Comparison of ENCODE assay signal across 18 mouse cellular contexts in the genomic region with DNA sequence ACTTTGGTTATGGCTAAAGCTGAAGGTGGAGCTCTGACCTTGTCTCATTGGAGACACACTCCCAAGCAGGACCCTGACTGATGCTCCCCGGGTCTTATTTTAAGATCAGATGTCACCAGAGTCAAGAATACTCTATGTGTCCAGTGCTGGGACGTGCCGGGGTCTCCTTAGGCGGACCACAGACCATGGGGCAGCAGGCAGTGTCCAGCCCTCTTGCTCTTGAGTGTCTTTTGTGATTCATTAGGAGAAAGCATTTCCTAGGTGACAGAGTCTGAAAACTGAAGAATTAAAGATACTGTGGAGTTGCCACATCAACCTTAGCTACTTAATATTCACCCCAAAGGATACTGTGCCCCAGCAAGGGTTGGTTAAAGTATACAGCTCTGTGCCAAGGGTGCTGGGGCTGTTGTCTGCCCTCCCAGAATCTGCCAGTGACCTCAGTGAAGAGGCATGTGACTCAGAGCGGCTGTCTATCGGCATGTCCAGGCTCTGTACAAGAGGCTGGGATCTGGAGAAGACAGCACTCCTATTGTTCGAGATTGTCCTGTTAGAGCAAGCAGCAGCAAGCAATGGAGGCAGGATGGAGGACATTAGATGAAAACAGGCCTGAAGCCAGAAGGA. TPM values are rescaled to one million over a fixed set of nuclear protein-coding genes. Genes with fewer than 3 reads are reported as not detected.
DNase-seq lines count a peak whose midpoint lies in the region; ATAC-seq and TF ChIP-seq lines count a peak whose summit lies in the region.
"Had no signal": no experiment of that assay in that cellular context is flagged by ENCODE, and none has a peak within 500 bp of the region (broad histone marks: within the 10 kb centered on the region; RNA-seq: fewer than 3 reads in every experiment).

No protein-coding gene starts in this region.

- H3K9me3 ChIP-seq in heart, embryonic 11.5 days (replicated peaks; ENCODE audit: control insufficient read depth, low read length) = no peaks in the 10 kb centered on the region
- H3K9me3 ChIP-seq in heart, embryonic 16.5 days (replicated peaks; ENCODE audit: control insufficient read depth, low read length) = no peaks in the 10 kb centered on the region
- H3K9me3 ChIP-seq: embryonic facial prominence, embryonic 13.5 days; limb, embryonic 12.5 days; liver, embryonic 15.5 days had no signal

- no peaks in the 10 kb centered on the region for H3K36me3 ChIP-seq in heart, embryonic 11.5 days (ENCODE audit: control insufficient read depth, insufficient read depth, low read length)
- peaks cover 33% of the 10 kb centered on the region for H3K36me3 ChIP-seq in heart, embryonic 16.5 days (ENCODE audit: control insufficient read depth, insufficient read depth)
- H3K36me3 ChIP-seq in thymus, adult 2 months (ENCODE audit: control insufficient read depth, insufficient read depth, low read length) = no peaks in the 10 kb centered on the region
- H3K36me3 ChIP-seq: embryonic facial prominence, embryonic 13.5 days; limb, embryonic 12.5 days; liver, embryonic 15.5 days had no signal

- TF ChIP-seq CTCF in thymus, adult 2 months (IDR thresholded peaks at IDR 0.05; ENCODE audit: borderline replicate concordance, control insufficient read depth, extremely low read depth, insufficient read depth, low read length, poor library complexity) = no peak

- no peaks in the 10 kb centered on the region for H3K27me3 ChIP-seq in heart, embryonic 11.5 days (ENCODE audit: control insufficient read depth, insufficient read depth, low read length)
- no peaks in the 10 kb centered on the region for H3K27me3 ChIP-seq in heart, embryonic 16.5 days (ENCODE audit: control insufficient read depth, insufficient read depth, low read length)
- no peaks in the 10 kb centered on the region for H3K27me3 ChIP-seq in thymus, adult 2 months (ENCODE audit: control insufficient read depth, insufficient read depth, low read length)
- H3K27me3 ChIP-seq: embryonic facial prominence, embryonic 13.5 days; limb, embryonic 12.5 days; megakaryocyte, embryonic 14.5 days had no signal

- no peak for TF ChIP-seq POLR2A in thymus, adult 2 months (IDR thresholded peaks at IDR 0.05; ENCODE audit: control insufficient read depth, extremely low read depth, insufficient read depth, low read length, poor library complexity)

- no peak overlapping the region for H3K4me3 ChIP-seq in heart, embryonic 11.5 days (ENCODE audit: low read depth, low read length)
- no peak overlapping the region for H3K4me3 ChIP-seq in heart, embryonic 16.5 days (ENCODE audit: low read length)
- no peak overlapping the region for H3K4me3 ChIP-seq in thymus, adult 2 months (ENCODE audit: control insufficient read depth, insufficient read depth, low read length)
- H3K4me3 ChIP-seq: embryonic facial prominence, embryonic 13.5 days; limb, embryonic 12.5 days; liver, embryonic 15.5 days; megakaryocyte, embryonic 14.5 days had no signal

- 54% methylated on average over 7 of the region's 7 CpGs for WGBS in heart, embryonic 11.5 days (ENCODE audit: insufficient replicate concordance)
- WGBS in heart, embryonic 16.5 days = 53% methylated on average over 7 of the region's 7 CpGs
- WGBS in thymus, adult 2 months = 84% methylated on average over 7 of the region's 7 CpGs

- DNase-seq in heart, adult 18-20 months = peak; percentile 25 to 48
- DNase-seq in layer of hippocampus, adult 9-11 months = peak; percentile 9
- no peak for DNase-seq in layer of hippocampus, adult 9-10 months (ENCODE audit: low spot score)
- peak; percentile 58 for DNase-seq in Muller cell, postnatal 12 days (ENCODE audit: inconsistent ontology term)
- no peak for DNase-seq in thymus, adult 2 months
- no peak for DNase-seq in thymus, postnatal 0 days (ENCODE audit: low spot score)
- DNase-seq: cerebellum, adult 11-12 months; lung, postnatal 10 days; right cerebral cortex, postnatal 4 days had no signal

- H3K27ac ChIP-seq in heart, embryonic 11.5 days (ENCODE audit: low read depth, low read length) = no peak overlapping the region; the same call in 1 of the 2 replicates
- no peak overlapping the region; the same call in 1 of the 2 replicates for H3K27ac ChIP-seq in heart, embryonic 16.5 days (ENCODE audit: low read length)
- no peak overlapping the region for H3K27ac ChIP-seq in thymus, adult 2 months (ENCODE audit: control insufficient read depth, insufficient read depth, low read length)
- H3K27ac ChIP-seq: embryonic facial prominence, embryonic 13.5 days; limb, embryonic 12.5 days; liver, embryonic 15.5 days had no signal

- H3K9ac ChIP-seq in heart, embryonic 11.5 days (ENCODE audit: low read depth, low read length) = no peak overlapping the region
- H3K9ac ChIP-seq in heart, embryonic 16.5 days (ENCODE audit: low read length) = no peak overlapping the region; the same call in 1 of the 2 replicates
- H3K9ac ChIP-seq: embryonic facial prominence, embryonic 13.5 days; limb, embryonic 12.5 days; liver, embryonic 15.5 days had no signal

- ATAC-seq in heart, embryonic 11.5 days (replicated peaks; ENCODE audit: insufficient number of reproducible peaks, low FRiP score, low TSS enrichment) = no peak
- ATAC-seq in heart, embryonic 16.5 days (replicated peaks; ENCODE audit: extremely low read depth, insufficient read depth, low FRiP score) = peak; percentile 65; the same call in 1 of the 2 replicates
- ATAC-seq: CD4-positive, CD25-positive, alpha-beta regulatory T cell, adult 4 months had no signal

- H3K4me1 ChIP-seq in heart, embryonic 11.5 days (ENCODE audit: control insufficient read depth, insufficient read depth, low read length) = peaks cover 10% of the 10 kb centered on the region
- peaks cover 10% of the 10 kb centered on the region for H3K4me1 ChIP-seq in heart, embryonic 16.5 days (ENCODE audit: control insufficient read depth, insufficient read depth, low read length)
- no peaks in the 10 kb centered on the region for H3K4me1 ChIP-seq in thymus, adult 2 months (replicated peaks; ENCODE audit: control insufficient read depth, insufficient read depth, low read length)
- H3K4me1 ChIP-seq: embryonic facial prominence, embryonic 13.5 days; limb, embryonic 12.5 days; liver, embryonic 15.5 days; megakaryocyte, embryonic 14.5 days had no signal

- no peak overlapping the region for H3K4me2 ChIP-seq in heart, embryonic 11.5 days
- H3K4me2 ChIP-seq in heart, embryonic 16.5 days (ENCODE audit: low read depth, low read length) = no peak overlapping the region
- H3K4me2 ChIP-seq: embryonic facial prominence, embryonic 13.5 days; limb, embryonic 12.5 days; liver, embryonic 15.5 days had no signal

RNA-seq across cellular contexts. Expression of gene Casq2, which starts 25.9 kb away (rescaled TPM):
- 100 to 1,000 TPM; 895 to 982 TPM for total RNA-seq in heart, adult 18-20 months (2021)
- 33.8 and 39.7 TPM in 2 replicates for polyA plus RNA-seq in heart, embryonic 11.5 days (2014; fragmentation: Nextera tagmentation; extraction: Ambion mirVana)
- polyA plus RNA-seq in heart, embryonic 16.5 days (2015; fragmentation: Nextera tagmentation; extraction: Ambion mirVana) = 635 and 703 TPM in 2 replicates
- polyA plus RNA-seq in thymus, adult 2 months (2012; rRNA removed) = 0.82 and 10.1 TPM in 2 replicates
- 0.99 and 1.0 TPM in 2 replicates for polyA plus RNA-seq in thymus, postnatal 0 days (2015; fragmentation: Nextera tagmentation; extraction: Ambion mirVana)
- total RNA-seq: common myeloid progenitor, adult 5-6 weeks; MEL had no signal
- polyA plus RNA-seq: CD4-positive, CD25-positive, alpha-beta regulatory T cell, adult 4 months had no signal

Comparison
In these comparisons a context has a peak if more than half of its experiments do, and no peak if none do; other contexts are left out.
1. DNase-seq: peak in heart, adult 18-20 months (2 of 2), layer of hippocampus, adult 9-11 months (single experiment) and Muller cell, postnatal 12 days (single experiment); none in layer of hippocampus, adult 9-10 months (single experiment), thymus, adult 2 months (single experiment) and thymus, postnatal 0 days (single experiment).
2. RNA of gene Casq2, which starts 25.9 kb away (polyA plus RNA-seq): 635 to 703 TPM in heart, embryonic 16.5 days; 33.8 to 39.7 TPM in heart, embryonic 11.5 days, 0.82 to 10.1 TPM in thymus, adult 2 months and 0.99 to 1.0 TPM in thymus, postnatal 0 days; every median in the first group is over 10 times any median in the second.